Mouse (Mus musculus): ENCODE measurements at regions not wholly inside any gene's neighbourhood (a gene's known extent, or its start where the extent isn't known, plus 50 kb on each side); places are given as distances from the start of the nearest gene placed in this dataset.

DNA sequence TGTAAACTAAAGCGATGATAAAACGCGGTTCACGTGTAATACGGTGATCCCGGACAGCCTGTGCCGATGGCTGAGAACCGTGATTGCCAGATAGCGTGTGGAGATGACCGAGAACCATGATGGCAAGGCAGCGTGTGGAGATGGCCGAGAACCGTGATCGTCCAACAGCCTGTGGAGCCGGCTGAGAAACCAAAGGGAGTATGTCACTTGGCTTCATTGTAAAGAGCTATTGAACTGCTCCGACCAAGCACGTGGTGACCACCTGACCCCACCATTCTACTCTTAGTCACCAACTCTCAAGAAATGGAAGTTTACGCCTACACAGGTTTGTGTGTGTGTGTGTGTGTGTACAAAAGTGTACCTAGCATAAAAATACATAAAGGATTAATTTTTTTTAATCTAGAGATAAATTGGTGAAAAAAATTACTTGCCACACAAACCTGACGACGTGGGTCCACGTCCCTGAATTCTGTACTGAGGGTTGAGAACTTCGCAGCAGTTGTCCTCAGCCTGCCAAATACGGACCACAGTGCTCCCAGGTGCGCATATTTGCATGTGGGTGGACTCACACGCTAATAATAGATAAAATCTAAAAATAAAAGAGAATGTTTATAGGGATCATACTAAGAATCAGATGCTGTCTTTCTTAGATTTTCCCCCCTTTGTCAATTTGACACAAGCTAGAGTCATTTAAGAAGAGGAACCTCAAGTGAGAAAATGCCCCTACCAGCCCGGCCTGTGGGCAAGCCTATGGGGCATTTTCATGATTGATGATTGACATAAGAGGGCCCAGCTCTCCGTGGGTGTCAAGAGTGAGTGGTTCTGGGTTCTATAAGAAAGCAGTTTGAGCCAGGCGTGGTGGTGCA is 56.6 kb upstream of the Mef2a start:
- DNase-seq: no peak

DNA sequence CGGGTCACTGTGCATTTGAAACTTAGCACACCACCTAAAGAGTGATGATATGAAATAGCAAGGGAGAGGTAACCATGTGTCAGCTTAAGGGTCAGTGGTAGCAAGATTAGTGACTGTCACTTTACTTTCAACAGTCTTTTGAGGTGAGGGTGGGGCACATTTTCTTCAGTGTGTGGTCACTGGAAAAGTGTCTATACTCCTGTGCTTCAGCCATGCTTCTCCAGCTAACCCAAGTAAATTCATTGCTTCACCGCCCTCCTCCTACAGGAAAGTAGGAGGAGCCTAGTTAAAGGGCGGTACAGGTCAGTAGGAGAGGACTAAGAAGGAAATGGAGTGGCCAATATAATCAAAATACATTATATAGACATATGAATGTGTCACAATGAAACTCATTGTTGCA is 55.7 kb upstream of the Mef2a start:
- no peak for DNase-seq

DNA sequence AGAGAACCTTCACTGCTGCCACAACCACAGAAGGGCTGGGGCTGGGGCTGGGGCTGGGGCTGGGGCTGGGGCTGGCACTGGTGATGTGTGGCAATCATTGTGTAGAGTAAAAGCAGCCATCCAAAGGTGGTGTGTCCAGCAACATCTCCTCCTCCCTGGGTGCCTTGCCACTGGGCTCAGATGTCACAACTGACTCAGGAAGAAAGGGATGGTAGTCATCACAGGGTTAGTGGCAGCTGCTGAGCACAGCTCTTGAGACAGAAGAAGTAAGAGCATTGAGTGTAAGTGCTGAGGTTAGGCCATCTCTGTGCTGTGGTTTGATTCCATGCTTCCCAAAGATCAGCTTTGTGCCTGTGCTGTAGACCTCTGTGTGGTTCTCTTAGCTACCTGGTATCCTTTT is 53.4 kb upstream of the Mef2a start:
- DNase-seq: no peak

DNA sequence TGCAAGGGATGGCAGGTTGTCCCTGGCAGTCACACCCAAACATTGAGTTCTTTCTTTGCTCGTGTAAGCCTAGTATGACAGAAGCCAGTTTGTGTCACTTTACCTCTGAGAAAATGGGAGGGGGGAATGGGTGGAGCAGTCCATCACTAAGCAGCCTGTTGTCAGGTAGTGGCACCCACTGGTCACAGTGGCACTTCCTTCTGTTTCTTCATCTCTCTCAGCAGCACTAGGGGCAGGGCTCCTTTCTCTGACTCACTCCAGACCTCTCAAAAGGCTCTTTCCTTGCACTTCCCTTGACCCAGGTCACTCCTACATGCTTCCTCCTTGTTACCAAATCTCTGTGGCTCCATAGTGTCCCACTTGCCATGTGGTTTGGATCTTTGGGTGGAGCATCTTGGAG is 52.9 kb upstream of the Mef2a start:
- peak in 1 of 2 experiments; percentile 30 for DNase-seq

- peak; percentile 41 to 65 for DNase-seq
Measured at GRCm38 (mm10) chr7:67424810-67425485, 52.3 kb upstream of the Mef2a start.
